Mouse (Mus musculus): ENCODE data around the gene Prg4. TPM values are rescaled to one million over a fixed set of nuclear protein-coding genes. Genes with fewer than 3 reads are reported as not detected.

Gene Prg4
- total RNA-seq, 1 experiment from 2014 or later = not detected

DNA sequence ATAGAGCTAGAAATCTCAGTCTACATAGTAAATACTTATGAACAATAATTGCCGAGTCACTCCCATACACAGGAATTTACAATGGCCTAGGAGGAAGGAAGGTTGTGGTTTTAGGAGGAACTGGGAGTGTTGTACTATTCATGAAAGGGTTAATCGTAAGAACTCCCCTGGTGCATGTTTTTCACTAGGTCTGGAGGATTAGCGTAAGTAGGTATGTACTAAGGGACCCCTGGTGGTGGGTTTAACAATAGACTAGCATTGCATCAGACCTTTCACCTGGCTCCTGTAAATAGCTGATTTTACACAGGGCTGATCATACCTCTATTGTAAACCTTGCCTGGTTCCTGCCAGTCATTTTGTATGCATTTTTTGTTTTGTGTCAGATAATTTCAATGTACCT, 39.7 kb downstream of the Prg4 start:
- ATAC-seq (replicated peaks in 1 of 2; ENCODE audit: insufficient read depth in 1 of 2, low FRiP score in 2 of 2, low TSS enrichment in 1 of 2, low read depth in 1 of 2, poor library complexity in 2 of 2, severe bottlenecking in 2 of 2) = no peak

GRCm38 (mm10) chr1:150425665-150426064, 40.3 kb downstream of the Prg4 start:
- ATAC-seq (replicated peaks in 1 of 2; ENCODE audit: insufficient read depth in 1 of 2, low FRiP score in 2 of 2, low TSS enrichment in 1 of 2, low read depth in 1 of 2, poor library complexity in 2 of 2, severe bottlenecking in 2 of 2) = no peak

- ATAC-seq (replicated peaks in 1 of 2; ENCODE audit: insufficient read depth in 1 of 2, low FRiP score in 2 of 2, low TSS enrichment in 1 of 2, low read depth in 1 of 2, poor library complexity in 2 of 2, severe bottlenecking in 2 of 2) = no peak
Measured at GRCm38 (mm10) chr1:150418426-150418825, 47.5 kb downstream of the Prg4 start.

- no peak for ATAC-seq (replicated peaks in 1 of 2; ENCODE audit: insufficient read depth in 1 of 2, low FRiP score in 2 of 2, low TSS enrichment in 1 of 2, low read depth in 1 of 2, poor library complexity in 2 of 2, severe bottlenecking in 2 of 2)
Measured at GRCm38 (mm10) chr1:150416006-150416405, 50.0 kb downstream of the Prg4 start.

DNA sequence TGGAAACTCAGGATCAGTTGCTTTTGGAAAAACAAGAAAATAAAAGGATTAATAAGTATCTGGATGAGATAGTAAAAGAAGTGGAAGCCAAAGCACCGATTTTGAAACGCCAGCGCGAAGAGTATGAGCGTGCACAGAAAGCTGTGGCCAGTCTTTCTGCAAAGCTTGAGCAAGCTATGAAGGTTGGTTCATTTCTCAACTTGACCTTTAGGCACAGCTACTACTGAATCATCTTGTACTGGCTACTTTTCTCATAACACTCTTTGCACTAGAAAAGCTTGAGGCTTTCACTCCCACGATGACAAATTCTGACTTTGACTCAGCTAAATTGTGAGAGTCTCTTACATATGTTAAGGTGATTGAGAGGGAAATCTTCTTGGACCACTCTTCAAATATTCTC, 56.0 kb downstream of the Prg4 start:
- ATAC-seq (replicated peaks in 1 of 2; ENCODE audit: insufficient read depth in 1 of 2, low FRiP score in 2 of 2, low TSS enrichment in 1 of 2, low read depth in 1 of 2, poor library complexity in 2 of 2, severe bottlenecking in 2 of 2) = no peak

DNA sequence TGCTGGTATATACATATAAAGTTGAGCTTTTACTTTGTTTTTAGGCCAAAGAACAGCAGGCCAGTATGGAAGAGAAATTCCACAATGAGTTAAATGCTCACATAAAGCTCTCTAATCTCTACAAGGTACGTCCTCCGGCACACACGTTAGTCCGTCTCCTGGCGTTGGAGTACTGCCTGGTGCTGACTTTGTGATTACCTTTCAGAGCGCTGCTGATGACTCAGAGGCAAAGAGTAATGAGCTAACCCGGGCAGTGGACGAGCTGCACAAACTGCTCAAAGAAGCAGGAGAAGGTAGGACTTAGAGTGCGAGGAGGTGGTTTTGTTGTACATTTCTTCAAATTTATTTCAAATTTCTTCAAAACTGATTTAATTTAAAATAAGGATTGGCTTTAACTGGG, 58.7 kb downstream of the Prg4 start:
- ATAC-seq (replicated peaks in 1 of 2; ENCODE audit: insufficient read depth in 1 of 2, low FRiP score in 2 of 2, low TSS enrichment in 1 of 2, low read depth in 1 of 2, poor library complexity in 2 of 2, severe bottlenecking in 2 of 2) = no peak

GRCm38 (mm10) chr1:150404555-150404954, 61.4 kb downstream of the Prg4 start:
- no peak for ATAC-seq (replicated peaks in 1 of 2; ENCODE audit: insufficient read depth in 1 of 2, low FRiP score in 2 of 2, low TSS enrichment in 1 of 2, low read depth in 1 of 2, poor library complexity in 2 of 2, severe bottlenecking in 2 of 2)

DNA sequence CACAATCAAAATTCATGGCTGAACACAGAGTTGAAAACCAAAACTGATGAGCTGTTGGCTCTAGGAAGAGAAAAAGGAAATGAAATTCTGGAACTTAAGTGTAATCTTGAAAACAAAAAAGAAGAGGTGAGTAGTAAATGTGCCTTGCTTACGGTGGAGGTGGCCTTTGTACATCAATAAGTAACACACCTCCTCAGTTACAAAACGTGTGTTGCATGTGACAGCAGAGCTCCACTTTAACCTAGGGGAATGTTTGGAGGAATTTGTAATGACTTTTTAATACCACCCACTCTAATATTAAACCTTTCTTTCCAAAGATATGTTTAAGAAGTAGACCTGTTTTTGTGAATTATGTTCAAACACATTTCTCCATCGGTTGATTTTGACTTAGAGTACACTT, 62.1 kb downstream of the Prg4 start:
- no peak for ATAC-seq (replicated peaks in 1 of 2; ENCODE audit: insufficient read depth in 1 of 2, low FRiP score in 2 of 2, low TSS enrichment in 1 of 2, low read depth in 1 of 2, poor library complexity in 2 of 2, severe bottlenecking in 2 of 2)

Other genes with a start within 250 kb of the Prg4 start
- gene Pdc, start 146.7 kb downstream of the Prg4 start, total RNA-seq (2017) = not detected in 2 replicates
- gene Tpr, start 73.3 kb downstream of the Prg4 start, total RNA-seq (2017) = 384 and 427 TPM in 2 replicates
- gene Odr4, start 73.1 kb downstream of the Prg4 start, total RNA-seq (2017) = 115 and 123 TPM in 2 replicates